Mouse (Mus musculus): ENCODE measurements around the gene Apoa4. TPM values are rescaled to one million over a fixed set of nuclear protein-coding genes. Genes with fewer than 3 reads are reported as not detected.

Apoa4 gene
- not detected for polyA plus RNA-seq (2017; shearing (Covaris generic))

DNA sequence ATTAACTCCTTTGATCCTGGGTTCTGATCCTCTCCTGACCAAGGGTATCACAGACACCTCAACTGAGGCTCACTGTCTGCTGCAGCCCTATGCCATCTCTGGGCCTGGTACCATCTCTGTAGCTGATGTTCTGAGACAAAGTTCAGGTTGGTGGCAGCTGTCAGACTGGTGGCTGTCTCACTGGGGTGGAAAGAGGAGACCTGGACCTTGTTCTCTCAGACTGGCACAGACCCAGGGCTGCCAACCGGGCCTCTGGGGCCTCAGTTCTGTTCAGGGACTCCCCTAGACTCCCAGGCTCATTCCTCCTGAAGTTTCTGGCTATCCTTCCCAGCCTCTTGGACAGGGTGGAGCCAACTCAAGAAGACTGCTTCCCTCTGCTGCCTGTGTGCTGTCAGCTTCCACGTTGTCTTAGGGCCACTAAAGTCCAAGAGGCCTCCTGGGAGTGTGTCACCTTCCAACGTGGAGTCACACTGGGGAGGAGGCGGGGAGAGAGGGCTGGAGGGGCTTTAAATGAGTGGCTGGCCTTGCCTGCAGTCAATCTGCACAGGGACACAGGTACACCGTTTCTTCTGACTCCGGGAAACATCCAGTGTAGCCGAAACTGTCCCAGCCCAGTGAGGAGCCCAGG, at the start of gene Apoa4:
TSS of gene Apoa4 (plus strand) at position 171 of the 628 bp plus-strand sequence.

DNA sequence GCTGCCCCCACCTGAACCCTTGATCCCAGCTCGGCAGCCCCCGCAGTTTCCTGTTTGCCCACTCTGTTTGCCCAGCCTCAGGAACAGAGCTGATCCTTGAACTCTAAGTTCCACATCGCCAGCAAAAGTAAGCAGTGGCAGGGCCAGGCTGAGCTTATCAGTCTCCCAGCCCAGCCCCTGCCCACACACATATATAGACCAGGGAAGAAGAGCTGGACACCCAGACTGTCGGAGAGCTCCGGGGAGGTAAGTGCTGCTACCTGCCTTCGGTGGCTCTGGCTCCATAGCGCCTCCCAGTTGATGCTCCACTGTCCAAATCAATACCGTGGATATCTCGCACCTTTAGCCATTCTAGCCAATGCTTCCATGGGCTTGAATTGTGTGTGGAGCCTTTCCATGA, 12.0 kb upstream of the Apoa4 start, which contains the start of gene Apoa1:
TSS of gene Apoa1 (plus strand) at position 90 of the 400 bp plus-strand sequence.

DNA sequence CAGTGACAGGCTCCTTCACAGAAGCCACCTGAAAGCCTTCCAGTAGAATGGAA, 5.1 kb upstream of the Apoa4 start, which contains the start of gene Apoc3:
TSS of gene Apoc3 (minus strand) at position 41 of the 53 bp plus-strand sequence.

DNA sequence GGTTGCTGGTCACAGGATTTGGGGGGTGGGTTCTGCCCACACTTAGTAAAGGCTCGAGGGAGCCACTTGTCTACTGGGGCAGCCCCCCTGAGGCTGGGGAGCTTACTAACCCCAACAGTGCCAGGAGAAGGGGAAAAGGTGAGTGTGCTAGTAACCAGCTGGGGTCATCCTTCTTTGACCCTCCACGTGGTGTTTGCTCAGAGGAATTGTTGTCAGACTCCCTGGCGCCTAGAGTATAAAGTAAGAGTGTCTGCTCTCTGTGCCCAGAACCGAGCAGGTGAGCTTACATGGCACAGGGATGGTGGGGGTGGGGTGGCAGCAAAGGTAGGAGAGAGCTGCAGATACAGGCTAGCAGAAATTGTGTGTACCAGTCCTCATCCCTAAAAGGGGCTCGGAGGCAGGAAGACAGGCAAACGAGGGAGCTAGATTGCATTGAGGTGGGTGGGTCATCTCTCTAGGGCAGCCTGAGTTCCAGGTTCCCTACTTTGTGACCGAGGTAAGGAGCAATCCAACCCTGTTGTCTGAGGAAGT, 27.9 kb downstream of the Apoa4 start, which contains the start of gene Apoa5:
TSS of gene Apoa5 (plus strand) at position 291 of the 531 bp plus-strand sequence.

DNA sequence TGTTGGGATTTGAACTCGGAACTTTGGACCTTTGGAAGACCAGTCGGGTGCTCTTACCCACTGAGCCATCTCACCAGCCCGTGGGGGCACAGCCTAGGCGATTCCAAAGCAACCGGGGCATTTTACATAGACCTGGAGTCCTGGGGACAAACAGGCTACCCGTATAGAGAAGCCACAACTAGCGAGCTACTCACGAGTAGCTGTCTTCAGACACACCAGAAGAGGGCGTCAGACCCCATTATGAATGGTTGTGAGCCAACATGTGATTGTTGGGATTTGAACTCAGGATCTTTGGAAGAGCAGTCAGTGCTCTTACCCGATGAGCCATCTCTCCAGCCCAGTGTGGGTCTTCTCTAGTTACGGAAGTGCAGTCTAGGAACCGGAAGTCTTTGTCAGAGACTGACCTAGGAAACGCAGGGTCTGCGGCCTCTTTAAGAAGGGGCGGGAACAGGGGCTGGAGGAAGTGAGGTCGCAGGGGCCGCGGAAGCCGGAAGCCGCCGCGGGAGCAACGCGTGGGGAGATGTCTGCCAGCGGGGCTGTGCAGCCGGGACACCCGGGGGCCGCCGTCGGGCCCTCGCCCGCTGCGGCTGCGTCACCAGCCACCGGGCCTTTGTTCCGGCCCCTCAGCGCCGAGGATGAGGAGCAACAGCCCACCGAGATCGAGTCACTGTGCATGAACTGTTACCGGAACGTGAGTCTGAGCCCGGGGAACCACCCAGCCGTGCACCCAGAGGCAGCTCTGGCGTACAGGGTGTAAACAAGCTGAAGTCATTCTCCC, 32.4 kb downstream of the Apoa4 start, which contains the start of gene Zpr1:
TSS of gene Zpr1 (plus strand) at position 388 of the 778 bp plus-strand sequence.

DNA sequence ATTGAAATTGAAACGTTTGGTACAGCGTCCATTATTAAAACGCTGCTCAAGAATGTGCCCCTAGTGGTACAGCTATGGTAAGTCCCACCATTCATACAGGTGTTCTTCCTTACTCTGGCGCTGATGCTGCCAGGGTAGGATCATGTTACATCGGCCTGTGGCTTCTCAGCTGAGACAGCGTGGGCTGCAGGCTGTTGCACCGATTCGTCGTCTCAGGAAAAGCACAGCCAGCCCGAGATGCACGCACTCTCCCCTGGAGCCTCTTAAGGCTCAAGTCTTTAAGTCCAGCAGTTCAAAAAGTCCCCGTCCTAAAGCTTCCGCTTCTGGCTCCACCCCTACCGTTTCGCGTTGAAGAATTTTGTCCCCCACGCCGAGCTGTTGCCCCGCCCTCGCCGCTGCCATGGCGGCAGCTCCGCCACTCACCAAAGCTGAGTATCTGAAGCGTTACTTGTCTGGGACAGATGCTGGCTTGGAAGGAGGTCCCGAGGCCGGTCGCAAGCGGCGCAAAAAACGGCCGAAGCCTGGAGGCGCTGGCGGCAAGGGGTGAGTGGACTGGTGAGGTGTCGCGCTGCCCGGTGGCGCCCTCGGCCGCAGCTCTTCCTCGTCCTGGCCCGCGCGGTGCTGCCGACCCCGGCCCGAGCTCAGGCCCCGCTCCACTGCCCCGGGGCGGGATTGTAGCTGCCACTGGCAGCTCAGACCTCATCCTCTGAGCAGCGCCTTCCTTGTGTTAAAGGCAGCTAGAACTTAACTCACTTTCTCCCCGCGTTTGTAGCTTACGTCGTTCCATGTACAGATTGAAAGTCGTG, 42.3 kb downstream of the Apoa4 start, which contains the start of gene Bud13:
TSS of gene Bud13 (plus strand) at position 378 of the 806 bp plus-strand sequence.

Other genes with a start within 250 kb of the Apoa4 start
- 74.9 TPM for gene Pafah1b2, start 228.0 kb upstream of the Apoa4 start, polyA plus RNA-seq (2017; shearing (Covaris generic))
- 4.1 TPM for gene Sik3, start 227.9 kb upstream of the Apoa4 start, polyA plus RNA-seq (2017; shearing (Covaris generic))
- gene Apoa1, start 12.1 kb upstream of the Apoa4 start, polyA plus RNA-seq (2017; shearing (Covaris generic)) = not detected
- gene Apoc3, start 5.1 kb upstream of the Apoa4 start, polyA plus RNA-seq (2017; shearing (Covaris generic)) = not detected
- not detected for gene Apoa5, start 27.9 kb downstream of the Apoa4 start, polyA plus RNA-seq (2017; shearing (Covaris generic))
- gene Zpr1, start 32.4 kb downstream of the Apoa4 start, polyA plus RNA-seq (2017; shearing (Covaris generic)) = 75.5 TPM
- gene Bud13, start 42.3 kb downstream of the Apoa4 start, polyA plus RNA-seq (2017; shearing (Covaris generic)) = 26.0 TPM
- not detected for gene 4931429L15Rik, start 79.3 kb downstream of the Apoa4 start, polyA plus RNA-seq (2017; shearing (Covaris generic))

Measured in activated CD4-positive, CD25-positive, alpha-beta regulatory T cell, adult 9 weeks (primary cell).